Mouse (Mus musculus): Measurements from ENCODE around the gene Twsg1. TPM values are rescaled to one million over a fixed set of nuclear protein-coding genes. Genes with fewer than 3 reads are reported as not detected.
A peak's percentile ranks its signal among the peaks of the same experiment; 100 is the strongest.

Twsg1 gene
- polyA plus RNA-seq, 1 experiment = 3.3 TPM

- H3K4me1 ChIP-seq = peaks cover 62% of the 10 kb centered on the region
- H3K27me3 ChIP-seq (replicated peaks) = no peaks in the 10 kb centered on the region
- H3K9me3 ChIP-seq = 0 out of 2 replicates have a peak, but pooled peaks cover under 1% of the 10 kb centered on the region
- no peak for TF ChIP-seq FLI1 (IDR thresholded peaks at IDR 0.05; ENCODE audit: low read length)
- TF ChIP-seq GATA1 (IDR thresholded peaks at IDR 0.05; ENCODE audit: borderline replicate concordance, low read length) = no peak
- peaks cover 15% of the 10 kb centered on the region for H3K36me3 ChIP-seq (replicated peaks; ENCODE audit: low read length)
- H3K4me3 ChIP-seq (replicated peaks) = peak overlapping the region; percentile 98
Measured at GRCm38 (mm10) chr17:65884061-65884669, 66.9 kb downstream of the Twsg1 start.

GRCm38 (mm10) chr17:65877026-65877425, 74.0 kb downstream of the Twsg1 start:
- peaks cover 91% of the 10 kb centered on the region for H3K4me1 ChIP-seq
- H3K36me3 ChIP-seq (replicated peaks; ENCODE audit: low read length) = peaks cover 52% of the 10 kb centered on the region
- TF ChIP-seq FLI1 (IDR thresholded peaks at IDR 0.05; ENCODE audit: low read length) (no peak), GATA1 (IDR thresholded peaks at IDR 0.05; ENCODE audit: borderline replicate concordance, low read length) (no peak)
- H3K9me3 ChIP-seq = no peaks in the 10 kb centered on the region
- no peak overlapping the region for H3K4me3 ChIP-seq (replicated peaks)
- no peaks in the 10 kb centered on the region for H3K27me3 ChIP-seq (replicated peaks)

GRCm38 (mm10) chr17:65873834-65874233, 77.2 kb downstream of the Twsg1 start:
- no peak overlapping the region for H3K4me3 ChIP-seq (replicated peaks)
- TF ChIP-seq GATA1 (IDR thresholded peaks at IDR 0.05; ENCODE audit: borderline replicate concordance, low read length) (no peak), FLI1 (IDR thresholded peaks at IDR 0.05; ENCODE audit: low read length) (no peak)
- no peaks in the 10 kb centered on the region for H3K27me3 ChIP-seq (replicated peaks)
- peaks cover 75% of the 10 kb centered on the region for H3K4me1 ChIP-seq
- H3K9me3 ChIP-seq = no peaks in the 10 kb centered on the region
- peaks cover 40% of the 10 kb centered on the region for H3K36me3 ChIP-seq (replicated peaks; ENCODE audit: low read length)

GRCm38 (mm10) chr17:65873156-65873555, 77.9 kb downstream of the Twsg1 start:
- Histone ChIP-seq H3K9me3 (no peaks in the 10 kb centered on the region), H3K36me3 (replicated peaks; ENCODE audit: low read length) (peaks cover 33% of the 10 kb centered on the region), H3K4me3 (replicated peaks) (no peak overlapping the region), H3K4me1 (peaks cover 68% of the 10 kb centered on the region), H3K27me3 (replicated peaks) (no peaks in the 10 kb centered on the region)
- TF ChIP-seq GATA1 (IDR thresholded peaks at IDR 0.05; ENCODE audit: borderline replicate concordance, low read length) (no peak), FLI1 (IDR thresholded peaks at IDR 0.05; ENCODE audit: low read length) (no peak)

DNA sequence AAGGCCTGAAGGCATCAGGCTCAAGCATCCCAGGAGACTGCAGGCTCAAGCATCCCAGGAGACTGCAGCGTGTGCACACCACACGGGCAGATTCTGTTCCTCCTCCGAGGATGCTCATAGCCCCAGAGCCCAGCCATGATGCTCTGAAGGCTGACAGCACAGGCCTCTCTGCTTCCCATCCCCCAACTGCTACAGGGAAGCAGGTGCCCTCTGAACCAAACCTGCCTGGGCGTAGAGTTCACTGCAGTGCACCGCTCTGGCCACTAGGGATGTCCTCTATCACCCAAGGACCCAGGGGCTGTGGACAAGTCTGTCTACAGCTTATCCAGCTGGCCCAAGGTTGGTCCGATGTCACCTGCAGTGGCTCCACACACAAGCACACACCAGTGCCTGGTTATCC, 78.4 kb downstream of the Twsg1 start:
- peak overlapping the region; percentile 59 for H3K4me3 ChIP-seq (replicated peaks)
- H3K27me3 ChIP-seq (replicated peaks) = no peaks in the 10 kb centered on the region
- no peaks in the 10 kb centered on the region for H3K9me3 ChIP-seq
- H3K36me3 ChIP-seq (replicated peaks; ENCODE audit: low read length) = peaks cover 36% of the 10 kb centered on the region
- H3K4me1 ChIP-seq = peaks cover 71% of the 10 kb centered on the region
- TF ChIP-seq FLI1 (IDR thresholded peaks at IDR 0.05; ENCODE audit: low read length) = no peak
- TF ChIP-seq GATA1 (IDR thresholded peaks at IDR 0.05; ENCODE audit: borderline replicate concordance, low read length) = no peak

DNA sequence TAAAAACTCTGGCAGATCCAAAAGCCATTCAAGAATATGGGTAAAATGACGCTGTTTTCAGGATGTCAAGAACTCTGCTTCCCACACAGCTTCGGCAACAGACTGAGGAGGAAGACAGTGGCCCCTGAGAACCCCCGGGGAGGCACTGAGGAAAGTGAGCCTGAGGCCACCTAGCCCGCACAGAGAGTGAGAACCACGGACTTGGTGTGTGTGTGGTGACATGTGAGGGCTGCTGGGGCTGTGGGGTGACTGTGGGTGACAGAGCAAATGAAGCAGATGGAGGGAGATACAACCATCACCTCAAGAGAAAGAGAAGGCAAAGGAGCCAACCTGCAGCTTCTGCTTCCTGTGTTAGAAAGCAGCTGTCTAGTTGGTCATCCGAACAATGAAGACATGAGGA, 79.0 kb downstream of the Twsg1 start:
- Histone ChIP-seq H3K4me1 (peaks cover 74% of the 10 kb centered on the region), H3K27me3 (replicated peaks) (no peaks in the 10 kb centered on the region), H3K4me3 (replicated peaks) (peak overlapping the region; percentile 30), H3K36me3 (replicated peaks; ENCODE audit: low read length) (peaks cover 40% of the 10 kb centered on the region), H3K9me3 (no peaks in the 10 kb centered on the region)
- TF ChIP-seq FLI1 (IDR thresholded peaks at IDR 0.05; ENCODE audit: low read length) (no peak), GATA1 (IDR thresholded peaks at IDR 0.05; ENCODE audit: borderline replicate concordance, low read length) (no peak)

Other genes with a start within 250 kb of the Twsg1 start
- gene Rab31, start 178.5 kb downstream of the Twsg1 start, polyA plus RNA-seq (2012; ENCODE audit: insufficient read depth, low replicate concordance) = 2.8 TPM in 1 of 2 replicates, not detected in the other
- gene Ppp4r1, start 168.7 kb downstream of the Twsg1 start, polyA plus RNA-seq (2012; ENCODE audit: insufficient read depth, low replicate concordance) = 3.2 and 5.2 TPM in 2 replicates
- 83.9 and 184 TPM in 2 replicates for gene Ralbp1, start 65.4 kb downstream of the Twsg1 start, polyA plus RNA-seq (2012; ENCODE audit: insufficient read depth, low replicate concordance)
- 0.29 and 5.9 TPM in 2 replicates for gene Ankrd12, start 125.9 kb upstream of the Twsg1 start, polyA plus RNA-seq (2012; ENCODE audit: insufficient read depth, low replicate concordance)
- 7.8 and 88.7 TPM in 2 replicates for gene Ndufv2, start 150.3 kb upstream of the Twsg1 start, polyA plus RNA-seq (2012; ENCODE audit: insufficient read depth, low replicate concordance)
- 19.3 and 64.7 TPM in 2 replicates for gene Washc1, start 160.3 kb upstream of the Twsg1 start, polyA plus RNA-seq (2012; ENCODE audit: insufficient read depth, low replicate concordance)
- gene Ddx11, start 172.3 kb upstream of the Twsg1 start, polyA plus RNA-seq (2012; ENCODE audit: insufficient read depth, low replicate concordance) = 2.2 and 3.1 TPM in 2 replicates

All from megakaryocyte, embryonic 14.5 days (primary cell).